Mouse (Mus musculus): Measurements from ENCODE around the gene Rph3al. TPM values are rescaled to one million over a fixed set of nuclear protein-coding genes. Genes with fewer than 3 reads are reported as not detected.

Gene Rph3al
- polyA plus RNA-seq, 1 experiment from 2014 or later: 11.2 TPM

DNA sequence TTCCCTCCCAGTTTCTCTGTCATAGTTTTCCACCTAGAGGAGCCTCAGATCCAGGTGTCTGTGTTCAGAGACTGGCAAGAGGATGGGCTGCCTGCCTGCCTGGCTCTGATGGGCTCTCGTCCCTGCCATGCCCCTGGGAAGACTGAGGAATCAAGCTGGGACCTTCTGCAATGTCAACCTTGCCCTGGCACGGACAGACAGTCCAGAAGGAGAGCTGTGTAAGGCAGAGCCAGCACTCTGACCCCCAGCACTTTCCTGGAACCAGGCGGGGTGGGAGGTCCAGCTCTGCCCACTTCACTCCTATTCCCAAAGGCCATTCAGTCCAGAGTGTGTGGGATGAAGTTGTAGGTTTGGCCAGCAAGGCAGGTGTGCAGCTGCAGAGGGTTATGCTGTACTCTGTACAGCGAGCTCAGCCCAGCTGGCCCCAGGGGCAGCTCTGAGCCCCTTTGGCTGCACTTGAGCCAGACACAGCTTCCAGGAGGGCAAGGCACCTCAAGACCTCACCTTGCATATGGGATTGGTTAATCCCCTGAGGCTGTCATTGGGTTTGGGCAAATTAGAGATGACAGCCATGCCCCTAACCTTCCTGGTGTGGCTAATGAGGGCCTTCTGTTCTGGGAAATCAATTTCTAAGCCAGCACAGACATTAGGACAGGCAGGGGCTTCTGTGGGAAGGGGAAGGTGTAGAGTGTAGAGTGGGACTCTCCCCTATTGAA, 95.2 kb downstream of the Rph3al start:
- TF ChIP-seq CTCF (IDR thresholded peaks at IDR 0.05; ENCODE audit: low read depth) (no peak), EP300 (optimal IDR thresholded peaks at IDR 0.05) (no peak)
- H3K4me1 ChIP-seq (replicated peaks; ENCODE audit: control insufficient read depth, insufficient read depth): peaks cover 4% of the 10 kb centered on the region; the same call in 1 of the 2 replicates
- DNase-seq (ENCODE audit: low spot score) (no peak), ATAC-seq (ENCODE audit: low FRiP score, low TSS enrichment) (no peak)
- no peak overlapping the region for H3K4me2 ChIP-seq (replicated peaks; ENCODE audit: low read depth)
- H3K4me3 ChIP-seq (ENCODE audit: low read depth, low read length): no peak overlapping the region
- H3K36me3 ChIP-seq (ENCODE audit: control insufficient read depth, insufficient read depth, low read length): no peaks in the 10 kb centered on the region
- no peak overlapping the region for H3K27ac ChIP-seq (replicated peaks)
- no peaks in the 10 kb centered on the region for H3K27me3 ChIP-seq (ENCODE audit: control insufficient read depth, insufficient read depth, low read length)
- no peak overlapping the region for H3K9ac ChIP-seq (ENCODE audit: low read length)
- H3K9me3 ChIP-seq (ENCODE audit: control insufficient read depth, low read length): no peaks in the 10 kb centered on the region
- WGBS: 78% methylated on average over 4 of the region's 4 CpGs

DNA sequence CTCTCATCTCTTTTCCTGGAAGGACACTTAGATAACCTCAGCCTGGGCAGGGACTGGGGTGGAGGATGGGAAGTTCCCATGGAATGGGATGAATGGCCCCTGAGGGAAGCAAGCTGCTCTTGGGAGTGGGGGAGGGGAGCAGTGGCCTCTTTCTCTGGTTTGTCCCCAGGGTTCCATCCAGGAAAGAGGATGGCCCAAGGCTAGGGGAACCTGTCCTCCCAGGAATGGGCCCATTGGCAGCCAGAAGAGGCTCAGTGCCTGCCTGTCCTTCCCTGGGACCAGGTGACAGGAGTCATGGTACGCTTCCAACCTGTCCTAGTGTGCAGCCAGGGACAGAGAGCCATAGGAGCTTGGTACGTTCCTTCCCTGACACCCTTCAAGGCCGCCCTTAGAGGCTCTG, 96.7 kb downstream of the Rph3al start:
- TF ChIP-seq EP300 (optimal IDR thresholded peaks at IDR 0.05) (no peak), CTCF (IDR thresholded peaks at IDR 0.05; ENCODE audit: low read depth) (no peak)
- no peak for DNase-seq (ENCODE audit: low spot score)
- Histone ChIP-seq H3K4me1 (replicated peaks; ENCODE audit: control insufficient read depth, insufficient read depth) (peaks cover 4% of the 10 kb centered on the region; the same call in 1 of the 2 replicates), H3K9ac (ENCODE audit: low read length) (no peak overlapping the region), H3K27me3 (ENCODE audit: control insufficient read depth, insufficient read depth, low read length) (no peaks in the 10 kb centered on the region), H3K27ac (replicated peaks) (no peak overlapping the region), H3K9me3 (ENCODE audit: control insufficient read depth, low read length) (no peaks in the 10 kb centered on the region), H3K36me3 (ENCODE audit: control insufficient read depth, insufficient read depth, low read length) (no peaks in the 10 kb centered on the region), H3K4me3 (ENCODE audit: low read depth, low read length) (no peak overlapping the region), H3K4me2 (replicated peaks; ENCODE audit: low read depth) (no peak overlapping the region)
- no peak for ATAC-seq (ENCODE audit: low FRiP score, low TSS enrichment)
- WGBS: 87% methylated on average over 3 of the region's 3 CpGs

DNA sequence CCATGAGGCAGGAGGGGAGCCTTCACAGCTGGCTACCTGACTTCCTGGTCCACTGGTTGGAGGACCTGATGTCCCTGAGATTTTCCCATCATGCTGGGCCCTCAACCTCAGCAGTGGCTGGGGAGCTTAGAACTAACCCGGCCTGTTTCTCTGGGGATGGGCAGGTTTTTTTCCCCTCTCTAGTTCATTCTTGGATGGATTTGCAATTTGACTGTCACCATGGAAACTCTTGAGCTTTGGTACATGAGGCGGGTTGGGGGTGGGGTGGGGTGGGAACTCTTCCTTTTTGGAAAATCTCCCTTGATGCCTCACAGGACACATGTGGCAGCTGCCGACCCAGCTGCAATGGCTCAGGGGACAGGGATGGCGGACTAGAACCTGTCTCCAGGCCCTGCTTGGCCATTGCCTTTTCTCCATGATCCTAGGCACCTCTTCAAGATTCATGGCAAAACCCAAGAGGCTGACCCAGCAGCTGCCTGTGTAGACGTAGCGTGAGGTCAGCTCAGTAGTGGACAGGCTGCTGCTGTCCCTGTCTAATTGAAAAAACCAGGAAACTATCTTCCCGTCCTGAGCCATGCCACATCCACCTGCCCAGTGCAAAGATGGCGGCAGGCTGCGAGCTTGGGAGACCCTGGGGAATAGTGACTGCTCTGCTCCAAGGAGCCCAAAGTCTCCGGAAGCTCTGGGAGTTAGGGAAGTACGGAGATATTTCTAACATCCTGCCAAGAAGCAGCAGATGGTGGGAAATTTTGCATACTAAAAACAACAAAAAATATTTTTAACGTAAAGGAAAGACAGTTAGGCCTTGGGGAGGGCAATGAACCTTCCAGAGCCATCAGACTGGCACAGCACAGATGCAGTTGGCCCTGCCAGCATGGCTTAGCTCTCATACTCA, 98.4 kb downstream of the Rph3al start:
- 72% methylated on average over 12 of the region's 12 CpGs for WGBS
- no peak overlapping the region for H3K4me2 ChIP-seq (replicated peaks; ENCODE audit: low read depth)
- no peak for DNase-seq (ENCODE audit: low spot score)
- TF ChIP-seq CTCF (IDR thresholded peaks at IDR 0.05; ENCODE audit: low read depth) (no peak), EP300 (optimal IDR thresholded peaks at IDR 0.05) (no peak)
- H3K36me3 ChIP-seq (ENCODE audit: control insufficient read depth, insufficient read depth, low read length): no peaks in the 10 kb centered on the region
- H3K27me3 ChIP-seq (ENCODE audit: control insufficient read depth, insufficient read depth, low read length): no peaks in the 10 kb centered on the region
- no peak overlapping the region for H3K27ac ChIP-seq (replicated peaks)
- no peaks in the 10 kb centered on the region for H3K9me3 ChIP-seq (ENCODE audit: control insufficient read depth, low read length)
- ATAC-seq (ENCODE audit: low FRiP score, low TSS enrichment): no peak
- H3K4me1 ChIP-seq (replicated peaks; ENCODE audit: control insufficient read depth, insufficient read depth): peaks cover 4% of the 10 kb centered on the region; the same call in 1 of the 2 replicates
- no peak overlapping the region for H3K4me3 ChIP-seq (ENCODE audit: low read depth, low read length)
- H3K9ac ChIP-seq (ENCODE audit: low read length): no peak overlapping the region

DNA sequence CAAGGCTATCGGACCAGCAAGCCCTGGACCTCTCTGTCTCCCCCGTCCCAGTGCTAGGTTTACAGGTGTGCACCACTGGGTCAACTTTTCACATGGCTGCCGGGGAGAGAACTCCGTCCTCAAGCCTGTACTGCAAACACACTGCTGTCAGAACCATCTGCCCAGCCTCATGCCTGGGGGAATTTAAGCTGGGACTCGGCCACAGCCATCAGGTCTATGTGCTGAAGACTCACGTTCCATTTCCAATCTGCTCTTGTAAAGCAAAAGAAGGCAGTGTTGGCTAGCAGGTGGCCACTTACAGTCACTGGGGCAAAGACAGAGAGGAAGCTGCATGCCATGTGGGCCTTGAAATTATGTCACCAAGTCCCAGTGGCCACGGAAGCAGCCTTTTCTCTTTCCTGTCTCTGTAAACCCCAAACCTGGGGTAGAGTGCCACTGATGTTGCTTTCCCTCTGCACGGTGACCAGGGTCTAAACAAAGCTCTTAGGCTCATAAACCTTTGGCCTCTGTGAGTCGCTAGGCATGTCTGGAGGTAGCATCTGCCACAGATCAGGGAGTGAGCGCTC, 99.3 kb downstream of the Rph3al start:
- TF ChIP-seq EP300 (optimal IDR thresholded peaks at IDR 0.05) (no peak), CTCF (IDR thresholded peaks at IDR 0.05; ENCODE audit: low read depth) (no peak)
- H3K9ac ChIP-seq (ENCODE audit: low read length): no peak overlapping the region

DNA sequence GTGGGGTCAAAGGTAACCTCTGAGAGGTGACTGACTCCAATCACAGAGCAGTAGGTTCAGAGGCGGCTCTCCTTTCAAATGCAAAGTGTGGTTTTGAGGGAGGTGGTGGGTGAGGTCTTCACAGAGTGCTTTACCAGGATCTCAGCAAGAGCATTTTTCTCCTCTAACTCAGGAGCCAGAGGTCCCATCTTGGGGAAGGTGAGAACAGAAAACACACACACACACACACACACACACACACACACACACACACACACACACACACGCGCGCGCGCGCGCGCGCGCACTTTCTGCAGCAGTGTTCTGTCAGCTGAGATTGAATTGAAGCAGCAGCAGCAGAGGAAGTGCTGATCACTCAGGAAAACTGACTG, 102.0 kb downstream of the Rph3al start:
- WGBS: 86% methylated on average over 11 of the region's 11 CpGs
- ATAC-seq (ENCODE audit: low FRiP score, low TSS enrichment) (no peak), DNase-seq (ENCODE audit: low spot score) (no peak)

More for the DNA sequence above, 99.3 kb downstream of the Rph3al start:
- no peak overlapping the region for H3K27ac ChIP-seq (replicated peaks)
- H3K4me3 ChIP-seq (ENCODE audit: low read depth, low read length): no peak overlapping the region
- H3K4me1 ChIP-seq (replicated peaks; ENCODE audit: control insufficient read depth, insufficient read depth): peaks cover 4% of the 10 kb centered on the region; the same call in 1 of the 2 replicates
- WGBS: 70% methylated on average over 10 of the region's 10 CpGs
- ATAC-seq (ENCODE audit: low FRiP score, low TSS enrichment) (no peak), DNase-seq (ENCODE audit: low spot score) (no peak)
- H3K36me3 ChIP-seq (ENCODE audit: control insufficient read depth, insufficient read depth, low read length): no peaks in the 10 kb centered on the region
- no peaks in the 10 kb centered on the region for H3K9me3 ChIP-seq (ENCODE audit: control insufficient read depth, low read length)
- H3K27me3 ChIP-seq (ENCODE audit: control insufficient read depth, insufficient read depth, low read length): no peaks in the 10 kb centered on the region
- no peak overlapping the region for H3K4me2 ChIP-seq (replicated peaks; ENCODE audit: low read depth)

More for the DNA sequence above, 102.0 kb downstream of the Rph3al start:
- Histone ChIP-seq H3K27ac (replicated peaks) (no peak overlapping the region), H3K27me3 (ENCODE audit: control insufficient read depth, insufficient read depth, low read length) (no peaks in the 10 kb centered on the region), H3K9me3 (ENCODE audit: control insufficient read depth, low read length) (no peaks in the 10 kb centered on the region), H3K4me1 (replicated peaks; ENCODE audit: control insufficient read depth, insufficient read depth) (peaks cover under 1% of the 10 kb centered on the region; the same call in 1 of the 2 replicates), H3K9ac (ENCODE audit: low read length) (no peak overlapping the region), H3K4me3 (ENCODE audit: low read depth, low read length) (no peak overlapping the region), H3K36me3 (ENCODE audit: control insufficient read depth, insufficient read depth, low read length) (peaks cover 3% of the 10 kb centered on the region; the same call in 1 of the 2 replicates), H3K4me2 (replicated peaks; ENCODE audit: low read depth) (no peak overlapping the region)
- TF ChIP-seq CTCF (IDR thresholded peaks at IDR 0.05; ENCODE audit: low read depth) (no peak), EP300 (optimal IDR thresholded peaks at IDR 0.05) (no peak)
